Mouse (Mus musculus): ENCODE measurements around the gene Ccdc167. TPM values are rescaled to one million over a fixed set of nuclear protein-coding genes. Genes with fewer than 3 reads are reported as not detected.

The Ccdc167 gene
- polyA plus RNA-seq, 1 experiment from 2014 or later, result 15.2 TPM

DNA sequence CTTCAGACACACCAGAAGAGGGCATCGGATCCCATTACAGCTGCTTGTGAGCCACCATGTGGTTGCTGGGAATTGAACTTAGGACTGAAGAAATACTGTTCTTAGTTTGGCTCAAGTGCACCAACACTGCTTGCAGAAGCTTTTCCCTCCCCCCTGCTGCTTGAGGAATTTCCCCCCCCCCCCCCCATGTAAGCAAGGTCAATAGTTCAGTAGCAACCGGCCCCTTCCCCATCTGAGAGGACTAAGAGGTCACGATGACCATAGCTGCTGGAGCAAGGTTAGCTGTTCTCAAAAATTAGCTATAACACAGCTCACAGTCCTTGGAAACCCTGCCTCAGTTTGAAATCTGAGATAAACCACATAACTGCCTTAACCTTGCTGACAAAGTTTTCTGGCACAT, 74.6 kb downstream of the Ccdc167 start:
- no peaks in the 10 kb centered on the region for H3K9me3 ChIP-seq (ENCODE audit: control insufficient read depth, low read length)
- WGBS, result 70% methylated on average over 3 of the region's 3 CpGs
- H3K9ac ChIP-seq (ENCODE audit: low read depth, low read length), result no peak overlapping the region
- H3K4me2 ChIP-seq, result no peak overlapping the region
- DNase-seq (ENCODE audit: low spot score), result no peak
- no peak overlapping the region for H3K27ac ChIP-seq (ENCODE audit: low read depth, low read length)
- no peak for ATAC-seq (replicated peaks; ENCODE audit: low FRiP score)
- H3K4me1 ChIP-seq (replicated peaks; ENCODE audit: control insufficient read depth, insufficient read depth, low read length), result peaks cover 12% of the 10 kb centered on the region
- H3K36me3 ChIP-seq (ENCODE audit: control insufficient read depth, insufficient read depth, low read length), result peaks cover 28% of the 10 kb centered on the region
- H3K27me3 ChIP-seq (replicated peaks; ENCODE audit: control insufficient read depth, insufficient read depth, low read length), result no peaks in the 10 kb centered on the region
- no peak overlapping the region for H3K4me3 ChIP-seq (ENCODE audit: low read depth, low read length)

GRCm38 (mm10) chr17:29640971-29641370, 75.9 kb downstream of the Ccdc167 start:
- no peak for DNase-seq (ENCODE audit: low spot score)
- no peaks in the 10 kb centered on the region for H3K9me3 ChIP-seq (ENCODE audit: control insufficient read depth, low read length)
- no peak for ATAC-seq (replicated peaks; ENCODE audit: low FRiP score)
- peaks cover 35% of the 10 kb centered on the region for H3K36me3 ChIP-seq (ENCODE audit: control insufficient read depth, insufficient read depth, low read length)
- H3K4me3 ChIP-seq (ENCODE audit: low read depth, low read length), result no peak overlapping the region
- no peak overlapping the region for H3K4me2 ChIP-seq
- H3K27ac ChIP-seq (ENCODE audit: low read depth, low read length), result no peak overlapping the region
- WGBS, result 94% methylated on average over 11 of the region's 11 CpGs
- peaks cover 23% of the 10 kb centered on the region for H3K4me1 ChIP-seq (replicated peaks; ENCODE audit: control insufficient read depth, insufficient read depth, low read length)
- H3K27me3 ChIP-seq (replicated peaks; ENCODE audit: control insufficient read depth, insufficient read depth, low read length), result no peaks in the 10 kb centered on the region
- no peak overlapping the region for H3K9ac ChIP-seq (ENCODE audit: low read depth, low read length)

- peak overlapping the region; percentile 20; the same call in 1 of the 2 replicates for H3K4me2 ChIP-seq
- peak overlapping the region; percentile 0; the same call in 1 of the 2 replicates for H3K9ac ChIP-seq (ENCODE audit: low read depth, low read length)
- WGBS, result 47% methylated on average over 8 of the region's 8 CpGs
- H3K4me1 ChIP-seq (replicated peaks; ENCODE audit: control insufficient read depth, insufficient read depth, low read length), result peaks cover 23% of the 10 kb centered on the region
- no peaks in the 10 kb centered on the region for H3K27me3 ChIP-seq (replicated peaks; ENCODE audit: control insufficient read depth, insufficient read depth, low read length)
- H3K9me3 ChIP-seq (ENCODE audit: control insufficient read depth, low read length), result no peaks in the 10 kb centered on the region
- ATAC-seq (replicated peaks; ENCODE audit: low FRiP score) (peak; percentile 83), DNase-seq (ENCODE audit: low spot score) (no peak)
- no peak overlapping the region for H3K4me3 ChIP-seq (ENCODE audit: low read depth, low read length)
- H3K36me3 ChIP-seq (ENCODE audit: control insufficient read depth, insufficient read depth, low read length), result peaks cover 45% of the 10 kb centered on the region
- H3K27ac ChIP-seq (ENCODE audit: low read depth, low read length), result no peak overlapping the region
Observed at GRCm38 (mm10) chr17:29637895-29638294, 78.9 kb downstream of the Ccdc167 start.

GRCm38 (mm10) chr17:29637377-29637776, 79.5 kb downstream of the Ccdc167 start:
- DNase-seq (ENCODE audit: low spot score), result no peak
- peaks cover 46% of the 10 kb centered on the region for H3K36me3 ChIP-seq (ENCODE audit: control insufficient read depth, insufficient read depth, low read length)
- H3K9me3 ChIP-seq (ENCODE audit: control insufficient read depth, low read length), result no peaks in the 10 kb centered on the region
- peak; percentile 68; the same call in 1 of the 2 replicates for ATAC-seq (replicated peaks; ENCODE audit: low FRiP score)
- 79% methylated on average over 4 of the region's 4 CpGs for WGBS
- H3K4me1 ChIP-seq (replicated peaks; ENCODE audit: control insufficient read depth, insufficient read depth, low read length), result peaks cover 23% of the 10 kb centered on the region
- no peak overlapping the region for H3K27ac ChIP-seq (ENCODE audit: low read depth, low read length)
- peak overlapping the region; percentile 35; the same call in 1 of the 2 replicates for H3K4me2 ChIP-seq
- H3K4me3 ChIP-seq (ENCODE audit: low read depth, low read length), result no peak overlapping the region
- H3K9ac ChIP-seq (ENCODE audit: low read depth, low read length), result no peak overlapping the region
- no peaks in the 10 kb centered on the region for H3K27me3 ChIP-seq (replicated peaks; ENCODE audit: control insufficient read depth, insufficient read depth, low read length)

Other genes with a start within 250 kb of the Ccdc167 start
- 41.6 and 47.0 TPM in 2 replicates for gene Pim1, start 226.3 kb downstream of the Ccdc167 start, polyA plus RNA-seq (2014; fragmentation: Nextera tagmentation; extraction: Ambion mirVana)
- 0.11 TPM in 1 of 2 replicates, not detected in the other for gene Gm17657, start 167.4 kb downstream of the Ccdc167 start, polyA plus RNA-seq (2014; fragmentation: Nextera tagmentation; extraction: Ambion mirVana)
- gene Tbc1d22b, start 167.3 kb downstream of the Ccdc167 start, polyA plus RNA-seq (2014; fragmentation: Nextera tagmentation; extraction: Ambion mirVana), result 11.5 and 11.8 TPM in 2 replicates
- 0.42 and 0.52 TPM in 2 replicates for gene Tmem217, start 164.7 kb downstream of the Ccdc167 start, polyA plus RNA-seq (2014; fragmentation: Nextera tagmentation; extraction: Ambion mirVana)
- gene Rnf8, start 102.3 kb downstream of the Ccdc167 start, polyA plus RNA-seq (2014; fragmentation: Nextera tagmentation; extraction: Ambion mirVana), result 76.9 and 77.1 TPM in 2 replicates
- gene Gm28043, start 102.2 kb downstream of the Ccdc167 start, polyA plus RNA-seq (2014; fragmentation: Nextera tagmentation; extraction: Ambion mirVana), result 2.0 and 2.6 TPM in 2 replicates
- gene Cmtr1, start 56.4 kb downstream of the Ccdc167 start, polyA plus RNA-seq (2014; fragmentation: Nextera tagmentation; extraction: Ambion mirVana), result 126 and 130 TPM in 2 replicates